Mouse (Mus musculus) testis, adult 2 months (tissue): ENCODE results near the gene Txn1.

Experiments used
- CTCF ChIP-seq: fragments of 200-500 bp; IDR thresholded peaks from 2 replicates; pipeline ENCODE4 v1.5.1; 2012; ENCODE audit warnings: low read depth, mild to moderate bottlenecking, inconsistent platforms, low read length, moderate library complexity; ENCODE audit not compliant: control insufficient read depth, insufficient read depth, insufficient replicate concordance
- POLR2A ChIP-seq: fragments of 200-500 bp; IDR thresholded peaks from 2 replicates; pipeline ENCODE4 v1.6.1; 2012; ENCODE audit warnings: low read depth, mild to moderate bottlenecking, inconsistent platforms, low read length, moderate library complexity; ENCODE audit not compliant: control insufficient read depth

DNA sequence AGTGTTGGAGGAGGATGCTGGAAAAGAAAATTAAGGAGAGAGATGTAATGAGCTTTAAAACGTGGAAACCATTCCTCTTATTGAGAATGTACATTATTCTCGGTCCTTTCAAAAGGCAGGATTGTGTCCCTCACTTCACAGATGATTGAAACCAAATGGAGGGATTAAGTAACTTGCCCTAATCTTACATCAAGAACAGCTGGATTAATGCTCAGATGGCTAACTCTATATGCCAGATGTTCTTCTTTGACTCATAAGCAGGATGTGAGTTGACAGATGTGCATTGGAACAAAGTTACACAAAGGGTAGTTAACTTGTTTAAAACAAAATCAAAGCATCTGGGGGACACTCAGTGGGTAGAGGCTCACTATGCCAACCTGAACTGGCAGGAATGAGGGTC, 49.5 kb downstream of the Txn1 start:
- TF ChIP-seq CTCF, result no peak
- TF ChIP-seq POLR2A, result no peak
